Mouse (Mus musculus) G1E-ER4 (cell line): ENCODE measurements around the gene Rab11fip3. TPM values are rescaled to one million over a fixed set of nuclear protein-coding genes. Genes with fewer than 3 reads are reported as not detected.

ENCODE experiments used
- GATA1 ChIP-seq: IDR thresholded peaks from one replicate; pipeline ENCODE4 v1.8.0; 2012; ENCODE audit warnings: low read length, inconsistent platforms
- polyA plus RNA-seq: library from polyadenylated mRNA; stranded (reverse); fragments of >175 nt; gene quantifications from 2 replicates; pipeline ENCODE4 v1.2.3, GENCODE M21; 2012

The Rab11fip3 gene
- polyA plus RNA-seq, 1 experiment = 17.0 TPM

- TF ChIP-seq GATA1 = no peak
Measured at GRCm38 (mm10) chr17:25959630-25960467, 109.5 kb downstream of the Rab11fip3 start.

GRCm38 (mm10) chr17:25958771-25959494 lies 110.4 kb downstream of the Rab11fip3 start:
- no peak for TF ChIP-seq GATA1

- no peak for TF ChIP-seq GATA1
Measured at GRCm38 (mm10) chr17:25957586-25958051, 111.7 kb downstream of the Rab11fip3 start.

GRCm38 (mm10) chr17:25956631-25957030 lies 112.7 kb downstream of the Rab11fip3 start:
- TF ChIP-seq GATA1 = no peak

GRCm38 (mm10) chr17:25956201-25956600 lies 113.2 kb downstream of the Rab11fip3 start:
- TF ChIP-seq GATA1 = no peak

- TF ChIP-seq GATA1 = no peak
Measured at GRCm38 (mm10) chr17:25955736-25956135, 113.6 kb downstream of the Rab11fip3 start.

- no peak for TF ChIP-seq GATA1
Measured at GRCm38 (mm10) chr17:25954671-25955070, 114.7 kb downstream of the Rab11fip3 start.

GRCm38 (mm10) chr17:25953161-25953560 lies 116.2 kb downstream of the Rab11fip3 start:
- no peak for TF ChIP-seq GATA1

GRCm38 (mm10) chr17:25951803-25952623 lies 117.3 kb downstream of the Rab11fip3 start, which contains the start of gene A930017K11Rik:
TSS of gene A930017K11Rik (minus strand) at chr17:25952565.
- no peak for TF ChIP-seq GATA1

- TF ChIP-seq GATA1 = no peak
Measured at GRCm38 (mm10) chr17:25951225-25951802, 118.0 kb downstream of the Rab11fip3 start.

- no peak for TF ChIP-seq GATA1
Measured at GRCm38 (mm10) chr17:25950706-25951105, 118.6 kb downstream of the Rab11fip3 start.

- no peak for TF ChIP-seq GATA1
Measured at GRCm38 (mm10) chr17:25949981-25950380, 119.4 kb downstream of the Rab11fip3 start.

GRCm38 (mm10) chr17:25948051-25948450 lies 121.3 kb downstream of the Rab11fip3 start:
- no peak for TF ChIP-seq GATA1

GRCm38 (mm10) chr17:25947576-25947975 lies 121.8 kb downstream of the Rab11fip3 start:
- no peak for TF ChIP-seq GATA1

GRCm38 (mm10) chr17:25946891-25947290 lies 122.5 kb downstream of the Rab11fip3 start:
- no peak for TF ChIP-seq GATA1
